Mouse (Mus musculus): ENCODE measurements around the gene Rnf148. TPM values are rescaled to one million over a fixed set of nuclear protein-coding genes. Genes with fewer than 3 reads are reported as not detected.

Rnf148 gene
- 0.10 and 0.14 TPM in 2 replicates for polyA plus RNA-seq (2015; fragmentation: Nextera tagmentation; extraction: Ambion mirVana)

DNA sequence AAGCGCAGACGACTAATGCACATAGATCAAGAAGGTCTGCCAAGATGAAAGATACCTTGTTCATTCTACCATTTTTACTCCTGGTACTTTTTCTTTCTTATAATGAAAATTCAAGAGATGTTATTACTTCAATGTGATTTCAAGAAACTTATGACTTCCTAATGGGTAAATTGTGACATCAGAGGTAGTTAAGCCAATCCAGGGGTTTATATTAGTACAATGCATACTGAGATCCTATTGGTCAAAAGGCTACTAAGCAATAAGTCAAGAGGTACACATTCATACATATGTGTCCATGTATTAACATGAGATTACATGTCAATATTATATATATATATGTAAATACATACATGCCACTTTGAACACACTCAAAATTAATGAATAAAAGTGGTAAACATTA, at the start of gene Rnf148:
Rnf148 (minus strand) TSS at position 101 of the 400 bp plus-strand sequence.
- no peak for ATAC-seq
- Histone ChIP-seq H3K9me3 (ENCODE audit: low read length) (no peaks in the 10 kb centered on the region), H3K4me3 (ENCODE audit: low read depth, low read length) (no peak within 1 kb of the TSS), H3K4me2 (replicated peaks; ENCODE audit: low read depth, low read length) (no peak within 1 kb of the TSS), H3K4me1 (ENCODE audit: insufficient read depth, low read depth, low read length) (no peaks in the 10 kb centered on the region), H3K27ac (ENCODE audit: low read length) (no peak within 1 kb of the TSS), H3K36me3 (ENCODE audit: insufficient read depth, low read length) (no peaks in the 10 kb centered on the region), H3K27me3 (replicated peaks; ENCODE audit: insufficient read depth, low read length) (no peaks in the 10 kb centered on the region), H3K9ac (replicated peaks; ENCODE audit: low read depth) (no peak within 1 kb of the TSS)
- DNase-seq (ENCODE audit: low spot score) = no peak
- TF ChIP-seq EP300 (IDR thresholded peaks at IDR 0.05) (no peak), CTCF (IDR thresholded peaks at IDR 0.05) (no peak)
- WGBS = 86% methylated on average over 2 of the region's 2 CpGs

DNA sequence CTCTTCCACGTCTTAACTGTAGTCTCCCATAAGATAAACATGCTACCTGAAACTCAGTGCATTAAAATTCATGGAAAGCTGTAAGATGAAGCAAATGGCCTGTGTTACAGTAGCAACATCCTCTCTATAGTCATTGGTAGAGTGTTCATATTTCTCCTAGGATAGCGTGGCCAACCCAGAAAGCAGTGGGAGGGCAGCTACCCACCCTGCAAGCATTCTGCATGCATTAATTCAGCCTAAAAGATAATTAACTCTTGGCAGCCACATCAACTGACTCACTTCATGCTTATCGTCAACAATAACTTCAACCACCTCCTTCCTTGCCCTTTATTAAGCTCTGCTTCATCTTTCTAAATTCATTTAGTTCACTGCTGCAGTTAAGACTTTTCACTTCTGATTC, 45.9 kb upstream of the Rnf148 start:
- no peak for DNase-seq (ENCODE audit: low spot score)
- H3K4me3 ChIP-seq (ENCODE audit: low read depth, low read length) = no peak overlapping the region
- no peaks in the 10 kb centered on the region for H3K4me1 ChIP-seq (ENCODE audit: insufficient read depth, low read depth, low read length)
- no peak for TF ChIP-seq CTCF (IDR thresholded peaks at IDR 0.05)
- TF ChIP-seq EP300 (IDR thresholded peaks at IDR 0.05) = no peak
- ATAC-seq = no peak
- H3K36me3 ChIP-seq (ENCODE audit: insufficient read depth, low read length) = no peaks in the 10 kb centered on the region
- no peaks in the 10 kb centered on the region for H3K27me3 ChIP-seq (replicated peaks; ENCODE audit: insufficient read depth, low read length)
- WGBS = 52% methylated on average over 3 of the region's 3 CpGs
- no peak overlapping the region for H3K9ac ChIP-seq (replicated peaks; ENCODE audit: low read depth)
- no peaks in the 10 kb centered on the region for H3K9me3 ChIP-seq (ENCODE audit: low read length)
- no peak overlapping the region for H3K27ac ChIP-seq (ENCODE audit: low read length)
- no peak overlapping the region for H3K4me2 ChIP-seq (replicated peaks; ENCODE audit: low read depth, low read length)

DNA sequence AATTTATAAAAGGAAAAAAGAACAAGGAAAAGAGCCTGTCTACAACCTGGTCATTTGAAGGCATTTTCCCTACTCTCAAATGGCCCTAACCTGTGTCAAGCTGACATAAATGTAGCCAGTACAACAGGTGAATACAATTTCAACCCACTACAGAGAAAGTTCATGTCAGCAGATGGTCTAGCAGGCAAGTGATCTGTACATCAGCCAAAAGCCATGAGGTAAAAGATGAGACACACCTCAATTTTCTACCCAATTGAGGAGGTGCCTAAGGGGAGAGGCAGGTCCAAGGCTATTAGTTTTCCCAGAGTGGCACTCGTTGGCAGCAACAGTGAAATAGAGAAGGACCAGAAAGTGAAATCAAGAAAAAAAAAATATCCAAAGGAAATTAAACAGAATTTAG, 23.2 kb upstream of the Rnf148 start:
- no peaks in the 10 kb centered on the region for H3K4me1 ChIP-seq (ENCODE audit: insufficient read depth, low read depth, low read length)
- H3K36me3 ChIP-seq (ENCODE audit: insufficient read depth, low read length) = no peaks in the 10 kb centered on the region
- no peak for TF ChIP-seq CTCF (IDR thresholded peaks at IDR 0.05)
- TF ChIP-seq EP300 (IDR thresholded peaks at IDR 0.05) = no peak
- DNase-seq (ENCODE audit: low spot score) (no peak), ATAC-seq (no peak)
- no peak overlapping the region for H3K9ac ChIP-seq (replicated peaks; ENCODE audit: low read depth)
- 78% methylated on average over 1 of the region's 1 CpGs for WGBS
- H3K27me3 ChIP-seq (replicated peaks; ENCODE audit: insufficient read depth, low read length) = no peaks in the 10 kb centered on the region
- H3K4me2 ChIP-seq (replicated peaks; ENCODE audit: low read depth, low read length) = no peak overlapping the region
- no peaks in the 10 kb centered on the region for H3K9me3 ChIP-seq (ENCODE audit: low read length)
- no peak overlapping the region for H3K4me3 ChIP-seq (ENCODE audit: low read depth, low read length)
- no peak overlapping the region for H3K27ac ChIP-seq (ENCODE audit: low read length)

DNA sequence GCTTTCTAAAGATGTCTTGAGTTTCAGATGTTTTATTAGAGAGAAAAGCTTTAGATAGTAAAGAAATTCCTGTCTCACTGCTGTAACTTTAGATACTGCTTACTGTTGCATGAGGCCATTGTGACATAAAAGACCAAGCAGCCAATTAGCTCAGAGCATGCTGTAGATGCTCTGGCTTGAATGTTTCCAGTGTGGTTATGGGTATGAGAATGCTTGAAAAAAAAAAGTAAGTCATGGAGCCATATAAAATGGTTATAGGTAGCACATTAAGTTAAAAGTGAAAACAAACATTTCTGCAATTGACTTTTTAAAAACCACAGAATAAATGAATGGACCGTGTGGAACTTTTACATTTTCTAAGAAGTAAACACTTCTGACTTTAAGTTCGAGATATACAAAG, 4.7 kb downstream of the Rnf148 start, which contains the start of gene Rnf133:
Rnf133 (minus strand) TSS at position 101 of the 400 bp plus-strand sequence.
- Histone ChIP-seq H3K27me3 (replicated peaks; ENCODE audit: insufficient read depth, low read length) (no peaks in the 10 kb centered on the region), H3K4me3 (ENCODE audit: low read depth, low read length) (no peak within 1 kb of the TSS), H3K4me2 (replicated peaks; ENCODE audit: low read depth, low read length) (no peak within 1 kb of the TSS), H3K4me1 (ENCODE audit: insufficient read depth, low read depth, low read length) (peaks cover 5% of the 10 kb centered on the region; the same call in 1 of the 2 replicates), H3K27ac (ENCODE audit: low read length) (no peak within 1 kb of the TSS), H3K9ac (replicated peaks; ENCODE audit: low read depth) (no peak within 1 kb of the TSS), H3K9me3 (ENCODE audit: low read length) (no peaks in the 10 kb centered on the region), H3K36me3 (ENCODE audit: insufficient read depth, low read length) (no peaks in the 10 kb centered on the region)
- WGBS = 73% methylated on average over 2 of the region's 2 CpGs
- no peak for DNase-seq (ENCODE audit: low spot score)
- ATAC-seq = no peak
- TF ChIP-seq CTCF (IDR thresholded peaks at IDR 0.05) (no peak), EP300 (IDR thresholded peaks at IDR 0.05) (no peak)

DNA sequence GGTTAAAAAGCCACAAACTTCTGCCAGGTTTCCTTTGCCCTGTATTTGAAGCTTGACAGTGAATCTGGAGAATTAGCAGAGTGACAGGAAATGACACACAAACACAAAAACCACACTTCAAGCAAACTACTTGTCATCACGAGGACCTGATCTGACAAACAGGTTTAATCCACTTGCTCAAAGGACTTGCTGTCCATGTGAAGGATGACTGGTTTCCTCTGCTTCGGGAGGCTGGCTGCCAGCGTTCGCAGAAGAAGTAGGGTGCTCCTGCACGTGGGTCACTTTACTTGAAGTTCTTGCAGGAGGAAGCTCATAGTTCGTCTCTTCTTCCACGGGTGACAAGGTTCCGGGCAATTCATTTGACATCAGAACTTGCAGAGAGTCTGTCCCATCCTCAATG, 6.2 kb downstream of the Rnf148 start:
- Histone ChIP-seq H3K9me3 (ENCODE audit: low read length) (no peaks in the 10 kb centered on the region), H3K4me2 (replicated peaks; ENCODE audit: low read depth, low read length) (no peak overlapping the region), H3K27me3 (replicated peaks; ENCODE audit: insufficient read depth, low read length) (no peaks in the 10 kb centered on the region), H3K36me3 (ENCODE audit: insufficient read depth, low read length) (no peaks in the 10 kb centered on the region), H3K4me3 (ENCODE audit: low read depth, low read length) (no peak overlapping the region), H3K27ac (ENCODE audit: low read length) (no peak overlapping the region), H3K9ac (replicated peaks; ENCODE audit: low read depth) (no peak overlapping the region), H3K4me1 (ENCODE audit: insufficient read depth, low read depth, low read length) (peaks cover 5% of the 10 kb centered on the region; the same call in 1 of the 2 replicates)
- 38% methylated on average over 8 of the region's 8 CpGs for WGBS
- TF ChIP-seq CTCF (IDR thresholded peaks at IDR 0.05) = no peak
- TF ChIP-seq EP300 (IDR thresholded peaks at IDR 0.05) = no peak
- DNase-seq (ENCODE audit: low spot score) = no peak
- no peak for ATAC-seq

DNA sequence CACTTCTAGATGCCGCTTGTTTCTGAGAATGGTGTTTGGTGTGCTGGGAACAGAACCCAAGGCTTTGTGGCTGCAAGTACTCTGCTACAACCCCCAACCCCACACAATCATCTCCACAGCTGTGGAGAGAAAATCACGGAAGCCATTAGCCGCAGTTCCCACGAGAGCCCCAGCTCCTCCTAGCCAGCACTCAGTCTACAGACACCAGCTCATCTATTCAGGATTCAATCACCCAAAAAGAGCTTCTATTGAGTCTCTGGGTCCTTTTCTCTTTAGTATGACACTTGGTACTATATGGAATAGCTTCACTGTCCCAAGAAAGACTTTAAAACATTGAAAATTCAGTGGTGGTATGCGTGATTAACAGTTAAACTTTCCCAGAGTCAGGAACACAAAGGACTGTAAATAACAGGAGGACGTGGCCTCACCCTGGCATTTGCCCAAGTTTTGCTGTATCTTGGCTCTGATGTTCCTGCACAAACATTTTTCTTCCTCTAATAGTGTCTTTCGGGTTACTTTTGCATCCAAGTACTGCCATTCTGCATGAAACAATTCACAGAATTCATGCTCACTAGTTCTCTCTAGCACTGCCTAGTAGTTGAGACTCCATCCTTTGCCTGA, 7.2 kb downstream of the Rnf148 start:
- Histone ChIP-seq H3K4me1 (ENCODE audit: insufficient read depth, low read depth, low read length) (peaks cover 5% of the 10 kb centered on the region; the same call in 1 of the 2 replicates), H3K27ac (ENCODE audit: low read length) (no peak overlapping the region), H3K27me3 (replicated peaks; ENCODE audit: insufficient read depth, low read length) (no peaks in the 10 kb centered on the region), H3K9me3 (ENCODE audit: low read length) (no peaks in the 10 kb centered on the region), H3K9ac (replicated peaks; ENCODE audit: low read depth) (no peak overlapping the region), H3K36me3 (ENCODE audit: insufficient read depth, low read length) (no peaks in the 10 kb centered on the region), H3K4me2 (replicated peaks; ENCODE audit: low read depth, low read length) (no peak overlapping the region), H3K4me3 (ENCODE audit: low read depth, low read length) (no peak overlapping the region)
- ATAC-seq (peak; percentile 40; the same call in 1 of the 2 replicates), DNase-seq (ENCODE audit: low spot score) (peak; percentile 52)
- 42% methylated on average over 7 of the region's 7 CpGs for WGBS
- TF ChIP-seq EP300 (IDR thresholded peaks at IDR 0.05) (no peak), CTCF (IDR thresholded peaks at IDR 0.05) (no peak)
